Mouse (Mus musculus) ES-E14 (cell line): ENCODE data around the gene Sema6d.

Experiments used
- HCFC1 ChIP-seq: IDR thresholded peaks from 2 replicates; pipeline ENCODE4 v1.6.1; 2012; ENCODE audit warnings: low read length, inconsistent platforms, borderline replicate concordance; ENCODE audit not compliant: insufficient read depth
- ZC3H11A ChIP-seq: IDR thresholded peaks from 2 replicates; pipeline ENCODE4 v1.6.1; 2012; ENCODE audit warnings: low read depth, mild to moderate bottlenecking, inconsistent platforms, low read length, borderline replicate concordance

- TF ChIP-seq HCFC1, result no peak
- no peak for TF ChIP-seq ZC3H11A
Observed at GRCm38 (mm10) chr2:124369991-124370390, 280.2 kb downstream of the Sema6d start.
